Mouse (Mus musculus): ENCODE measurements around the gene Cd300lb.
A peak's percentile ranks its signal among the peaks of the same experiment; 100 is the strongest.

DNA sequence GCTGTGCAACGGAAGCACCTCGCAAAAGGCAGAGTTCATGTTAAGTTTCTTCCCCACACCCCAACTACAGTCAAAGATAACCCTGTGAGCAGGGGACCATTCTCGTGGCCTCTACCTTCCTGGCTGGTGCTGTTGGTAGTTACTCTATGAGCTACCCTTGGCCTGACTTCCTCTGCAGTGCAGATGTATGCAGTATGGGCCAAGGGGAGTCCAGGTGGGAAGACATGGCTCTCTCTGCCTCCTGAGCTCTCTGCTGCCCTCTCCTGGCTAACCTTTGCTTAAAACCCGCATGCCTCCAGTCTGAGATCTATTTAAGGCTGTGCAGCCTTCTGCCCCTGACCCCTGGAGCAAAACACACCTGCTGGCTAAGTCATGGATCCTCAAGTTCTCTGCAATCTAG, 10.2 kb downstream of the Cd300lb start:
- TF ChIP-seq CTCF (IDR thresholded peaks at IDR 0.05; ENCODE audit: low read depth) (peak; percentile 84), EP300 (IDR thresholded peaks at IDR 0.05; ENCODE audit: low read depth) (no peak)
